Mouse (Mus musculus): Measurements from ENCODE around the gene Lsmem1.

Gene Lsmem1

GRCm38 (mm10) chr12:40134529-40134928, 64.8 kb downstream of the Lsmem1 start:
- DNase-seq, result no peak

DNA sequence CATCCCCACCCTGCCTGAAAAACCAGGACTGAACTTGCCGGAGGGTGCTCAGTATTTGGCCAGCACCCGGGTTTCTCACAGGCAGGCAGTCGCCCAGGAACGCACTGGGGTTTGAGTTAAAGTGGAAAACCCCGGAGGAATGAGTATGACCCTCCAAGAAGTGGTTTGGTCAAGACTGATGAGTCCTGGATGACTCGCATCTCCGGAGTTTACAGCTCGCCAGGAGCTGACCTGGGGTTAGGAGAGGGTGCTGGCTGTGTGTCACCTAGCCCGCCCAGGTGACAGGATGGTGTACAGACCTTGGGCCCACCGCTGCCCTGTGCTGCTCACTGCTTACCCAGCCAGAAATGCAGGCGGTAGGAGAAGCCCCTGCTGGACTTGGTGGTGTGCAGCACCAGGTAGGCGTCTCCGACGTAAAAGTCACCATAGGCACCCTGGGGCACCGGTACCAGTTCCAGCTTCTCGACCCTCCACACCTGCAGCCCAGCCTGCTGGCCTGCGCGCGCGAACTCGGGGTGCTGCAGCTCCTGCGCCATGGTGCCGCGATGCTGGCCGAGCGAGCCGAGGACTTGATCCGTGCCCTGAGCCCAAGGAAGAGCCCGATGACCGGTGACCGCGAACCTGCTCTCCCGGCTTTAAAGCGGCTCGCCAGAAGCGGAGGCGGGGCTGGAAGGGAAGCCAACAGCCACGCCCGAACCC, 65.6 kb downstream of the Lsmem1 start, which contains the start of gene Scin:
Scin (minus strand) TSS at position 656 of the 699 bp plus-strand sequence.
- DNase-seq, result peak; percentile 16 to 27

- no peak for DNase-seq
These were observed 66.1 kb downstream of the Lsmem1 start for GRCm38 (mm10) chr12:40133194-40133572.

Data from lung, adult 18-20 months (tissue).